Comparison of ENCODE assay signal across 20 mouse cellular contexts in the genomic region with DNA sequence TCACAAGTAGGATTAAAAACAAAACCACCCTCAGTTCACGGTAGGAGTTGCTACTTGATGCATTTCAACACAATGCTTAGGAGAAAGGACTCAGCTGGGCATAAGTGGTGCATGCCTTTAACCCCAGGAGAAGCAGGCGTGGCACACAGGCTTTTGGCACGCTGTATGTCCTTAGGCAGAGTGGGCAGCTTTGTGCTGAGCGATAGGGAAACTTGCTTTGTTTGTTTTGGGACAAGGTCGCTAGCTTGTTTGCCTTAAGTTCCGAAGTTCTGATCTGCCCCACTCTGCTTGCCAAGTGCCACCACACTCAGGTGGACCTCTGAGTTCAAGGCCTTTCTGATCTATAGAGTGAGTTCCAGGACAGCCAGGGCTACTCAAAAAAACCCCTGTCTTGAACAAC. TPM values are rescaled to one million over a fixed set of nuclear protein-coding genes. Genes with fewer than 3 reads are reported as not detected.
DNase-seq lines count a peak whose midpoint lies in the region; ATAC-seq and TF ChIP-seq lines count a peak whose summit lies in the region.
"Had no signal": no experiment of that assay in that cellular context is flagged by ENCODE, and none has a peak within 500 bp of the region (broad histone marks: within the 10 kb centered on the region; RNA-seq: fewer than 3 reads in every experiment).

No protein-coding gene starts in this region.

- H3K27ac ChIP-seq in liver, postnatal 0 days (ENCODE audit: low read depth), result peak overlapping the region; percentile 66
- no peak overlapping the region for H3K27ac ChIP-seq in midbrain, embryonic 13.5 days
- H3K27ac ChIP-seq in forebrain, embryonic 14.5 days (ENCODE audit: low read depth, low read length), result no peak overlapping the region
- H3K27ac ChIP-seq: embryonic facial prominence, embryonic 12.5 days; heart, adult 2 months; heart, embryonic 15.5 days; hindbrain, embryonic 14.5 days had no signal

- H3K9ac ChIP-seq in liver, postnatal 0 days (replicated peaks), result no peak overlapping the region
- H3K9ac ChIP-seq in midbrain, embryonic 13.5 days (replicated peaks), result no peak overlapping the region
- H3K9ac ChIP-seq in forebrain, embryonic 14.5 days (ENCODE audit: low read length), result no peak overlapping the region
- H3K9ac ChIP-seq: embryonic facial prominence, embryonic 12.5 days; heart, embryonic 15.5 days; hindbrain, embryonic 14.5 days had no signal

- H3K4me1 ChIP-seq in liver, postnatal 0 days (ENCODE audit: insufficient read depth), result no peaks in the 10 kb centered on the region; the same call in 1 of the 2 replicates
- H3K4me1 ChIP-seq in midbrain, embryonic 13.5 days (replicated peaks), result no peaks in the 10 kb centered on the region
- no peaks in the 10 kb centered on the region for H3K4me1 ChIP-seq in forebrain, embryonic 14.5 days (ENCODE audit: control insufficient read depth, insufficient read depth, low read length)
- H3K4me1 ChIP-seq: embryonic facial prominence, embryonic 12.5 days; heart, embryonic 15.5 days had no signal

- peaks cover 47% of the 10 kb centered on the region for H3K36me3 ChIP-seq in liver, postnatal 0 days (replicated peaks; ENCODE audit: insufficient read depth, low read length)
- peaks cover 65% of the 10 kb centered on the region for H3K36me3 ChIP-seq in midbrain, embryonic 13.5 days
- peaks cover 67% of the 10 kb centered on the region for H3K36me3 ChIP-seq in forebrain, embryonic 14.5 days (ENCODE audit: control insufficient read depth, insufficient read depth, low read length)

- H3K9me3 ChIP-seq in liver, postnatal 0 days (ENCODE audit: low read length), result no peaks in the 10 kb centered on the region
- no peaks in the 10 kb centered on the region for H3K9me3 ChIP-seq in midbrain, embryonic 13.5 days
- H3K9me3 ChIP-seq in forebrain, embryonic 14.5 days (replicated peaks; ENCODE audit: control insufficient read depth, low read length), result no peaks in the 10 kb centered on the region
- H3K9me3 ChIP-seq: embryonic facial prominence, embryonic 12.5 days; G1E; heart, embryonic 15.5 days had no signal

- peak; percentile 27 for DNase-seq in adipocyte (ENCODE audit: low spot score)
- peak; percentile 48 for DNase-seq in liver, postnatal 0 days
- DNase-seq in lung, postnatal 10 days, result peak; percentile 57
- DNase-seq in lung, postnatal 4 days, result peak; percentile 40 to 78
- DNase-seq in retina, embryonic 14.5 days (ENCODE audit: low spot score), result no peak
- DNase-seq in forebrain, embryonic 14.5 days (ENCODE audit: low spot score), result no peak
- DNase-seq: adrenal gland, postnatal 14 days; cerebellum, adult 11-12 months; cerebellum, adult 9-10 months; cerebellum, postnatal 25 days; gastrocnemius, postnatal 10 days; heart, adult 2 months; heart, postnatal 14 days had no signal

- no peak overlapping the region for H3K4me2 ChIP-seq in liver, postnatal 0 days (ENCODE audit: low read depth, low read length)
- no peak overlapping the region for H3K4me2 ChIP-seq in midbrain, embryonic 13.5 days (replicated peaks)
- H3K4me2 ChIP-seq in forebrain, embryonic 14.5 days (ENCODE audit: low read length), result no peak overlapping the region
- H3K4me2 ChIP-seq: embryonic facial prominence, embryonic 12.5 days; heart, embryonic 11.5 days; heart, embryonic 15.5 days; hindbrain, embryonic 14.5 days had no signal

- TF ChIP-seq CTCF in liver, postnatal 0 days (IDR thresholded peaks at IDR 0.05; ENCODE audit: low read depth), result no peak

- TF ChIP-seq EP300 in liver, postnatal 0 days (IDR thresholded peaks at IDR 0.05; ENCODE audit: low read depth), result no peak

- no peak overlapping the region for H3K4me3 ChIP-seq in liver, postnatal 0 days (ENCODE audit: low read depth, low read length)
- H3K4me3 ChIP-seq in midbrain, embryonic 13.5 days (replicated peaks), result no peak overlapping the region
- no peak overlapping the region for H3K4me3 ChIP-seq in forebrain, embryonic 14.5 days (ENCODE audit: low read depth, low read length)
- H3K4me3 ChIP-seq: embryonic facial prominence, embryonic 12.5 days; heart, adult 2 months; heart, embryonic 15.5 days had no signal

- ATAC-seq in liver, postnatal 0 days, result peak; percentile 88
- ATAC-seq in midbrain, embryonic 13.5 days, result no peak
- ATAC-seq in forebrain, embryonic 14.5 days, result no peak
- ATAC-seq: forebrain, embryonic 16.5 days had no signal

- H3K27me3 ChIP-seq in liver, postnatal 0 days (ENCODE audit: insufficient read depth, low read length), result no peaks in the 10 kb centered on the region
- no peaks in the 10 kb centered on the region for H3K27me3 ChIP-seq in midbrain, embryonic 13.5 days
- no peaks in the 10 kb centered on the region for H3K27me3 ChIP-seq in forebrain, embryonic 14.5 days (replicated peaks; ENCODE audit: control insufficient read depth, insufficient read depth, low read length)
- H3K27me3 ChIP-seq: embryonic facial prominence, embryonic 12.5 days; heart, embryonic 15.5 days had no signal

- 66% methylated on average over 6 of the region's 6 CpGs for WGBS in liver, postnatal 0 days (ENCODE audit: insufficient replicate concordance)
- 96% methylated on average over 6 of the region's 6 CpGs for WGBS in midbrain, embryonic 13.5 days
- 94% methylated on average over 6 of the region's 6 CpGs for WGBS in forebrain, embryonic 14.5 days

RNA-seq across cellular contexts. Expression of a gene that starts 12.6 kb away (rescaled TPM):
- polyA plus RNA-seq in liver, postnatal 0 days (2015; fragmentation: Nextera tagmentation; extraction: Ambion mirVana), result 8.5 and 9.8 TPM in 2 replicates
- polyA plus RNA-seq in midbrain, embryonic 13.5 days (2015; fragmentation: Nextera tagmentation; extraction: Ambion mirVana), result 67.0 and 70.2 TPM in 2 replicates
- 61.7 and 65.4 TPM in 2 replicates for polyA plus RNA-seq in forebrain, embryonic 14.5 days (2014; fragmentation: Nextera tagmentation; extraction: Ambion mirVana)

RNA-seq across cellular contexts. Expression of a gene that starts 12.9 kb away (rescaled TPM):
- polyA plus RNA-seq in liver, postnatal 0 days (2015; fragmentation: Nextera tagmentation; extraction: Ambion mirVana), result 25.2 and 29.6 TPM in 2 replicates
- 86.6 and 90.2 TPM in 2 replicates for polyA plus RNA-seq in midbrain, embryonic 13.5 days (2015; fragmentation: Nextera tagmentation; extraction: Ambion mirVana)
- 78.1 and 86.3 TPM in 2 replicates for polyA plus RNA-seq in forebrain, embryonic 14.5 days (2014; fragmentation: Nextera tagmentation; extraction: Ambion mirVana)

Comparison
In these comparisons a context has a peak if more than half of its experiments do, and no peak if none do; other contexts are left out.
1. DNase-seq: peak in adipocyte (single experiment), liver, postnatal 0 days (single experiment), lung, postnatal 10 days (single experiment) and lung, postnatal 4 days (2 of 2); none in retina, embryonic 14.5 days (single experiment) and forebrain, embryonic 14.5 days (single experiment).